Mouse (Mus musculus) liver, postnatal 0 days (tissue): ENCODE data around the gene Pth1r. TPM values are rescaled to one million over a fixed set of nuclear protein-coding genes. Genes with fewer than 3 reads are reported as not detected.
"Not testable (repeated sequence)": the region's sequence is repeated elsewhere in the genome, so short reads cannot be mapped to it uniquely, and the experiment has no call there.

Experiments used
- ATAC-seq: fragments of 200-750 bp; cut with Nextera tagmentation; 2 replicates; pipeline ENCODE4 v1.8.0; 2017; ENCODE audit warnings: mild to moderate bottlenecking, moderate library complexity
- DNase-seq: peaks from one replicate; pipeline ENCODE4 v3.0.0-alpha.2; 2016
- H3K27ac ChIP-seq: fragments of 300-500 bp; sonication (generic); 2 replicates; pipeline ENCODE4 v1.5.1; 2014; ENCODE audit warnings: antibody characterized with exemption, moderate library complexity, mild to moderate bottlenecking, low read depth
- H3K27me3 ChIP-seq: fragments of 300-500 bp; sonication (generic); 2 replicates; pipeline ENCODE4 v1.6.1; 2014; ENCODE audit warnings: low read length, control low read depth, mixed read lengths; ENCODE audit not compliant: insufficient read depth
- H3K36me3 ChIP-seq: fragments of 300-500 bp; sonication (generic); replicated peaks from 2 replicates; pipeline ENCODE4 v1.6.1; 2014; ENCODE audit warnings: mild to moderate bottlenecking, control low read depth, low read length, moderate library complexity, mixed read lengths; ENCODE audit not compliant: insufficient read depth
- H3K4me1 ChIP-seq: fragments of 300-500 bp; sonication (generic); 2 replicates; pipeline ENCODE4 v1.6.1; 2014; ENCODE audit warnings: antibody characterized with exemption, mild to moderate bottlenecking, control low read depth; ENCODE audit not compliant: insufficient read depth
- H3K4me2 ChIP-seq: fragments of 300-500 bp; sonication (generic); 2 replicates; pipeline ENCODE4 v1.6.1; 2014; ENCODE audit warnings: low read depth, mild to moderate bottlenecking, low read length, moderate library complexity, mixed read lengths
- H3K4me3 ChIP-seq: fragments of 300-500 bp; sonication (generic); 2 replicates; pipeline ENCODE4 v1.5.1; 2014; ENCODE audit warnings: low read depth, low read length
- H3K9ac ChIP-seq: fragments of 300-500 bp; sonication (generic); replicated peaks from 2 replicates; pipeline ENCODE4 v1.6.1; 2014; ENCODE audit warnings: mild to moderate bottlenecking, moderate library complexity
- H3K9me3 ChIP-seq: fragments of 300-500 bp; sonication (generic); 2 replicates; pipeline ENCODE4 v1.6.1; 2016; ENCODE audit warnings: mild to moderate bottlenecking, control low read depth, low read length, mixed read lengths
- CTCF ChIP-seq: sonication (generic); IDR thresholded peaks from 2 replicates; pipeline ENCODE4 v1.5.1; 2016; ENCODE audit warnings: antibody characterized with exemption, low read depth
- EP300 ChIP-seq: IDR thresholded peaks from 2 replicates; pipeline ENCODE4 v1.6.1; 2016; ENCODE audit warnings: antibody characterized with exemption, low read depth, mild to moderate bottlenecking
- WGBS: fragments of 180-500 bp; shearing (Covaris S2); extraction: QIAGEN DNeasy Blood & Tissue Kit; methylation state at CpG from one replicate; pipeline ENCODE4 v1.1.7; 2014; ENCODE audit not compliant: insufficient replicate concordance; 5-methylcytosine and 5-hydroxymethylcytosine counted together
- polyA plus RNA-seq: library from polyadenylated mRNA; unstranded; fragments of >200 nt; fragmentation: Nextera tagmentation; extraction: Ambion mirVana; gene quantifications from 2 replicates; pipeline ENCODE4 v1.2.1, GENCODE M21; 2015

Pth1r gene
- polyA plus RNA-seq, 1 experiment from 2014 or later = 5.3 TPM

DNA sequence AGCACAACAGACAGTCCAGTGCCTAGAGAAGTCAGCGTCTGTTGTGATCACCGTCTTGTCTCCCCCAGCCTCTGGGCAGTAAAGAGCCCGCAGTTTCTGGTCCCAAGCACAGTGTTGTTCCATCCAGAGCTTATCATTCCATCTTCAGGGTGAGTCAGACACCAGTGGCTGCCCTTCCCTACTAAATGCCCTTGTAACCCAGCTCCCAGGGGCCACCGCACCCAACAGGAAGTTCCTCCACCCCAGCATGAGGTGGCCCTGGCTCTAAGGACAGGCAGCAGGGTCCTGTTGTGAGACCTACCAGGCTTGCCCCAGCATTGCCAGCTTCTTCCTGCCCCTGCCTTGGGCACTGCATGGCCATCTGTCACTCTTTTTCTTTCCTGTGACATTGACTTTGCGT lies 61.4 kb downstream of the Pth1r start:
- ATAC-seq = no peak; the same call in 1 of the 2 replicates
- Histone ChIP-seq H3K4me3 (no peak overlapping the region), H3K9me3 (no peaks in the 10 kb centered on the region), H3K9ac (no peak overlapping the region), H3K4me1 (peaks cover 54% of the 10 kb centered on the region), H3K27me3 (no peaks in the 10 kb centered on the region), H3K27ac (no peak overlapping the region), H3K36me3 (no peaks in the 10 kb centered on the region; the same call in 1 of the 2 replicates), H3K4me2 (no peak overlapping the region)
- DNase-seq = no peak
- TF ChIP-seq EP300 = no peak
- TF ChIP-seq CTCF = no peak
- WGBS = 34% methylated on average over 5 of the region's 5 CpGs

DNA sequence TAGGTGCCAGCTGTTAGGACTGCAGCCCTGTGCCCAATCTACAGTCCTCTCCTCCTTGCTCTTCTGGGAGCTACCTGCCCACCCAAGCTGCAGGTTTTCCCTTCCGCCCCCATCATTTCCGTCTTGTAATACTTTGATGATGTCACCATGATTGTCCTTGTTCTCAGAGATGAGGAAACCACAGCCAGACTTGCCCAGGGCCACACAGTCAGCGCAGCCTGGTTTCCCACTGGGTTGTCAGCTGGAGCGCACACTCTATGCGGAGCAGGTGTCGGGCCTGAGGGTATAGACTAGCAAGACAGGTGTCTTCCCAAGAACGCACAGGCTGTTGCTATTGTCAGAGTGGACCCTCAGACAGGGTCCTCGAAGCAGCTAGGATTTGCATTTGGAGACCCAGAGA lies 61.8 kb downstream of the Pth1r start:
- Histone ChIP-seq H3K36me3 (no peaks in the 10 kb centered on the region; the same call in 1 of the 2 replicates), H3K9ac (no peak overlapping the region), H3K27ac (no peak overlapping the region), H3K4me2 (no peak overlapping the region), H3K4me1 (peaks cover 54% of the 10 kb centered on the region), H3K27me3 (no peaks in the 10 kb centered on the region), H3K4me3 (no peak overlapping the region), H3K9me3 (no peaks in the 10 kb centered on the region)
- no peak for DNase-seq
- 73% methylated on average over 8 of the region's 8 CpGs for WGBS
- ATAC-seq = no peak
- TF ChIP-seq CTCF (no peak), EP300 (no peak)

DNA sequence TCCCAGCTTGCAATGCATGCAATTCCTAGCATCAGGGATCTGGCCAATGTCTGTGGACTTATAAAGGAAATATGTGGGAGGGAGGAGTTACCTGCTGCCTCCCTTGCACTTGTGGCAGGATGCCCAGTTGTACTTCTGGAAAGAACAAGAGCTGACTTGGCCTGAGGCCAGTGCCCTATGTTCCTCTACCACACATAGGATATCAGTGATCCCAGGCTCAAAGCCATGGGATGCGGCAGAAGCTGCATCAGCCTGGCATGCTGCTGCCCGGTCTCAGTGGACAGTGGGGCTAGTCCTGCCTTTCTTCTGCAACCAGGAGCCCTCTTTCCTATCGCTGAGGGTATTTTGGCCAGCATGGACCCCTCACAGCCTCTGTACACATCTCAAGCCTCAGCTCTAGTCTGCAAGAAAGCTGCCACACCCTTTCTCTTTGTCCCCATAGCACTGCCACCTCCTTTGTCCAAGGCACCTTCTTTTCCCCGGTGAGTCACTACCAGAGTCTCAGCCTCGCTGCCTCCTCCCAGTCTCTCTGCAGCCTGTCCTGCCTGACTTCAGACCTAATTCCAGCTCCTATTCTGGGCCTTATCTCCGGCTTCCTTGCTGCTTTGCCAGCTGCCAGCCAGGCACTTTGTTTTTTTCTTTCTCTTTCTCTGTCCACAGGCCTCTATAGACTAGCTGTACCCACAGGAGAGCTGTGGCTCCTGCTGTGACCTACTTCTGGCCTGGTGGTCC lies 62.7 kb downstream of the Pth1r start:
- no peaks in the 10 kb centered on the region; the same call in 1 of the 2 replicates for H3K36me3 ChIP-seq
- H3K27me3 ChIP-seq = no peaks in the 10 kb centered on the region
- no peak overlapping the region for H3K27ac ChIP-seq
- no peak for TF ChIP-seq CTCF
- no peak for TF ChIP-seq EP300
- no peak overlapping the region for H3K4me2 ChIP-seq
- no peaks in the 10 kb centered on the region for H3K9me3 ChIP-seq
- no peak overlapping the region for H3K4me3 ChIP-seq
- no peak overlapping the region for H3K9ac ChIP-seq
- ATAC-seq (no peak; the same call in 1 of the 2 replicates), DNase-seq (peak; percentile 65)
- peaks cover 48% of the 10 kb centered on the region for H3K4me1 ChIP-seq
- WGBS = 73% methylated on average over 6 of the region's 6 CpGs

DNA sequence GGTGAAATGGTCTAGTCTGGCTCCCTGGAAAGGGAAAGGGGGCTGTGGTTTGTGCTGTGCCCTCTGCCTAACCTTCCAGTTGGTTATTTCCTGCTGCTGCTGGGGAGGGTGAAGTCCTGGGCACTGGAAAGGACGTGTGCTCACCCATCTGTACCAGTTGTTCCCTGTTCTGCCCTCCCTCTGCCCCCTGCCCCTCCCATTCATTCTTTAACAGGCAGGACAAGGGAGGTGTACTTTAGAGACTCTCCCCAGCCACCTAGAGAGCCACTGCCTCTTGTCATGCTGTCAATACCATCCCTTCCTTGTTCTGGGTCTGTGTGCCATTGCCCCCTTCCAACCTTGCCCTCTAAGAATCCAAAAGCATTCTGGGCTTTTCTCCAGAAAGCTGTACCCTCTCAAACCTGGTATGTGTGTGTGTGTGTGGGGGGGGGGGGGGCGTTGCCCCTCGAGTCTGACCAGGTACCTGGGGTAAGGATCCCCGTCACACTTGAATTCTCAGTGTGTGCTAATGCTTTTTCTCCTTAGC lies 63.3 kb downstream of the Pth1r start:
- Histone ChIP-seq H3K27ac (no peak overlapping the region), H3K4me2 (no peak overlapping the region), H3K4me1 (peaks cover 44% of the 10 kb centered on the region), H3K36me3 (no peaks in the 10 kb centered on the region; the same call in 1 of the 2 replicates), H3K4me3 (no peak overlapping the region), H3K9ac (no peak overlapping the region), H3K27me3 (no peaks in the 10 kb centered on the region), H3K9me3 (no peaks in the 10 kb centered on the region)
- ATAC-seq = no peak
- TF ChIP-seq EP300 = no peak
- TF ChIP-seq CTCF = no peak
- 54% methylated on average over 4 of the region's 4 CpGs for WGBS
- no peak for DNase-seq

DNA sequence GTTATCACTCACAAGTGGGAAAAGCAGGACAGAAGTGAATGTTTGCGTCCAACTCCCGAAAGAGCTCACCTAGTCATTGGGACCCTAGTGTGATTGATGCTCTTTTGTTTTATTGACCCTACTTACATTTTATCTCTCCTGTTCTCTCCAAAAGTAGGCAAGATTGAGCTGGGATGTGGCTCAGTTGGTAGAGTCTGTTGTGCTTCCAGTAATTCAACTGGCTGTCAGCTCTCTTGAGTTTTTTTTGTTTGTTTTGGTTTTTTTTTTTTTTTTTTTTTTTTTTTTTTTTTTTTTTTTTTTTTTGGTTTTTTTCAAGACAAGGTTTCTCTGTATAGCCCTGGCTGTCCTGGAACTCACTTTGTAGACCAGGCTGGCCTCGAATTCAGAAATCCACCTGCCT lies 64.2 kb downstream of the Pth1r start:
- peaks cover 50% of the 10 kb centered on the region for H3K4me1 ChIP-seq
- not testable (repeated sequence) for H3K27ac ChIP-seq, ATAC-seq

DNA sequence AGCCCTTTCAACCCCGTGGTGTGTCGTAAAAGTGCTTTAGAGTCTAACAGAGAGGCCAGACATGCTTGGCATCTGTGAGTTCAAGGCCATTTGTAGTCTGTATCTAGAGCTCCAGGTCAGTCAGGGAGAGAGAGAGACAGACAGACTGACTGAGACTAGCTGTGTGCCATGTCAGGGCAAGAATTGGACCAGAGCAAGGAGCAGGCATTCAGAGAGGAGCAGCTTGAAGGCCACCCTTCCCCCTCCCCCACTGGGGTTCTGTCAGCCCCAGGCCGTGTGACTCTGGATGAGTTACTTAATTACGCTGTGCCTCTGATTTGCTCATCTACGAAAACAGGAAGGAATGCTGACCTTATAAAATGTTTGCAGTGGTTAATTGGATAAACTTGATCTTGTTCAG lies 64.7 kb downstream of the Pth1r start:
- no peak for DNase-seq
- 40% methylated on average over 5 of the region's 5 CpGs for WGBS
- Histone ChIP-seq H3K4me3 (no peak overlapping the region), H3K4me2 (no peak overlapping the region), H3K9ac (no peak overlapping the region), H3K4me1 (peaks cover 52% of the 10 kb centered on the region), H3K9me3 (no peaks in the 10 kb centered on the region), H3K36me3 (no peaks in the 10 kb centered on the region), H3K27me3 (no peaks in the 10 kb centered on the region), H3K27ac (no peak overlapping the region)
- no peak for TF ChIP-seq CTCF
- no peak for TF ChIP-seq EP300
- peak; percentile 15; the same call in 1 of the 2 replicates for ATAC-seq

More for the DNA sequence above, 64.2 kb downstream of the Pth1r start:
- not testable (repeated sequence) for H3K9ac ChIP-seq, H3K27me3 ChIP-seq, H3K4me3 ChIP-seq, H3K4me2 ChIP-seq, DNase-seq, H3K9me3 ChIP-seq, H3K36me3 ChIP-seq
- whole genome bisulfite sequencing = 71% methylated on average over 3 of the region's 3 CpGs

DNA sequence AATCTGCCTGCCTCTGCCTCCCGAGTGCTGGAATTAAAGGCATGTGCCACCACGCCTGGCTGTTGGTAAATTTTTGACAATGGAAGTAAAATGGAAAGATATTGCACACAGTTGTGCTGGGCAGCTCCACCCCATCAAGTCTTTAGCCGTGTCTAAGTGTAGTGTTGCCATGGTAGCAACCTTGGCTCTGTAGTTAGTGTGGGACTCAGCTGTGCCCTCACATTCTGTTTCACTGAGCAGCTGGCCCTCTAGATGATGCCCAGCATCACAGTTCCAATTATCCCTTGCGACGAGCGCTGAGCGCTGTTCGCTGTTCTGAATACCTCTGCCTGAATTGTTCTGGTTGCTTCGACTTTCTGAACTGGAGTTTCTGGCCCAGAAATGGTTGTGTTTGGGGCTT lies 65.1 kb downstream of the Pth1r start:
- no peaks in the 10 kb centered on the region for H3K27me3 ChIP-seq
- ATAC-seq (no peak), DNase-seq (no peak)
- H3K4me3 ChIP-seq = no peak overlapping the region
- WGBS = 78% methylated on average over 9 of the region's 9 CpGs
- no peaks in the 10 kb centered on the region for H3K36me3 ChIP-seq
- peaks cover 55% of the 10 kb centered on the region for H3K4me1 ChIP-seq
- H3K27ac ChIP-seq = 0 out of 2 replicates have a peak overlapping the region, but pooled peaks have one; percentile 22
- no peak overlapping the region for H3K4me2 ChIP-seq
- no peak overlapping the region for H3K9ac ChIP-seq
- no peaks in the 10 kb centered on the region for H3K9me3 ChIP-seq
- TF ChIP-seq CTCF = no peak
- no peak for TF ChIP-seq EP300
